Mouse (Mus musculus) stomach, postnatal 0 days (tissue): Measurements from ENCODE around the gene Ubash3b. TPM values are rescaled to one million over a fixed set of nuclear protein-coding genes. Genes with fewer than 3 reads are reported as not detected.

ENCODE experiments used
- ATAC-seq: fragments of 200-750 bp; cut with Nextera tagmentation; 2 replicates; pipeline ENCODE4 v1.8.0; 2017; ENCODE audit not compliant: low FRiP score, low TSS enrichment
- DNase-seq: peaks from one replicate; pipeline ENCODE4 v3.0.0-alpha.2; 2016; ENCODE audit warnings: low spot score
- H3K27ac ChIP-seq: fragments of 300-500 bp; sonication (generic); replicated peaks from 2 replicates; pipeline ENCODE4 v1.5.1; 2014; ENCODE audit warnings: mild to moderate bottlenecking, control low read depth
- H3K27me3 ChIP-seq: fragments of 300-500 bp; sonication (generic); 2 replicates; pipeline ENCODE4 v1.6.1; 2014; ENCODE audit warnings: low read length; ENCODE audit not compliant: control insufficient read depth, insufficient read depth
- H3K36me3 ChIP-seq: fragments of 300-500 bp; sonication (generic); 2 replicates; pipeline ENCODE4 v1.6.1; 2014; ENCODE audit warnings: low read length, mixed read lengths; ENCODE audit not compliant: control insufficient read depth, insufficient read depth
- H3K4me1 ChIP-seq: fragments of 300-500 bp; sonication (generic); replicated peaks from 2 replicates; pipeline ENCODE4 v1.6.1; 2014; ENCODE audit warnings: antibody characterized with exemption; ENCODE audit not compliant: control insufficient read depth, insufficient read depth
- H3K4me2 ChIP-seq: fragments of 300-500 bp; sonication (generic); replicated peaks from 2 replicates; pipeline ENCODE4 v1.6.1; 2014; ENCODE audit warnings: low read depth, mild to moderate bottlenecking, control low read depth, moderate library complexity
- H3K4me3 ChIP-seq: fragments of 300-500 bp; sonication (generic); 2 replicates; pipeline ENCODE4 v1.5.1; 2014; ENCODE audit warnings: low read depth, low read length, control low read depth
- H3K9ac ChIP-seq: fragments of 300-500 bp; sonication (generic); 2 replicates; pipeline ENCODE4 v1.6.1; 2014; ENCODE audit warnings: mild to moderate bottlenecking, low read length, control low read depth, mixed read lengths
- H3K9me3 ChIP-seq: fragments of 300-500 bp; sonication (generic); 2 replicates; pipeline ENCODE4 v1.6.1; 2016; ENCODE audit warnings: low read length; ENCODE audit not compliant: control insufficient read depth
- CTCF ChIP-seq: IDR thresholded peaks from 2 replicates; pipeline ENCODE4 v1.5.1; 2016; ENCODE audit warnings: antibody characterized with exemption, low read depth, mild to moderate bottlenecking, moderate library complexity
- EP300 ChIP-seq: optimal IDR thresholded peaks from 2 replicates; pipeline ENCODE3; 2016; ENCODE audit warnings: antibody characterized with exemption
- WGBS: fragments of 180-500 bp; shearing (Covaris S2); extraction: QIAGEN DNeasy Blood & Tissue Kit; methylation state at CpG from one replicate; pipeline ENCODE4 v1.1.7; 2014; 5-methylcytosine and 5-hydroxymethylcytosine counted together
- polyA plus RNA-seq: library from polyadenylated mRNA; unstranded; fragments of >200 nt; fragmentation: Nextera tagmentation; extraction: Ambion mirVana; gene quantifications from 2 replicates; pipeline ENCODE4 v1.2.1, GENCODE M21; 2015

Ubash3b gene
- polyA plus RNA-seq, 1 experiment from 2014 or later = 1.4 TPM

- 0 out of 2 replicates have a peak, but pooled peaks have one; percentile 45 for ATAC-seq
- 66% methylated on average over 6 of the region's 6 CpGs for WGBS
Measured at GRCm38 (mm10) chr9:41149079-41149676, 12.3 kb downstream of the Ubash3b start.

GRCm38 (mm10) chr9:41148600-41148999, 12.9 kb downstream of the Ubash3b start:
- DNase-seq (no peak), ATAC-seq (no peak)
- TF ChIP-seq CTCF = no peak
- TF ChIP-seq EP300 = no peak
- Histone ChIP-seq H3K27ac (no peak overlapping the region), H3K4me3 (no peak overlapping the region), H3K36me3 (no peaks in the 10 kb centered on the region), H3K9ac (no peak overlapping the region), H3K4me2 (no peak overlapping the region), H3K27me3 (no peaks in the 10 kb centered on the region), H3K9me3 (no peaks in the 10 kb centered on the region), H3K4me1 (no peaks in the 10 kb centered on the region; the same call in 1 of the 2 replicates)
- 81% methylated on average over 7 of the region's 7 CpGs for WGBS

More at GRCm38 (mm10) chr9:41149079-41149676, 12.3 kb downstream of the Ubash3b start:
- H3K4me3 ChIP-seq = no peak overlapping the region
- H3K4me1 ChIP-seq = no peaks in the 10 kb centered on the region; the same call in 1 of the 2 replicates
- no peak overlapping the region for H3K9ac ChIP-seq
- no peaks in the 10 kb centered on the region for H3K27me3 ChIP-seq
- DNase-seq = no peak
- H3K27ac ChIP-seq = no peak overlapping the region
- H3K36me3 ChIP-seq = no peaks in the 10 kb centered on the region
- H3K4me2 ChIP-seq = no peak overlapping the region
- H3K9me3 ChIP-seq = no peaks in the 10 kb centered on the region
- TF ChIP-seq EP300 (no peak), CTCF (no peak)

GRCm38 (mm10) chr9:41147203-41147842, 14.2 kb downstream of the Ubash3b start:
- peak overlapping the region; percentile 8; the same call in 1 of the 2 replicates for H3K9ac ChIP-seq
- ATAC-seq = 0 out of 2 replicates have a peak, but pooled peaks have one; percentile 21

DNA sequence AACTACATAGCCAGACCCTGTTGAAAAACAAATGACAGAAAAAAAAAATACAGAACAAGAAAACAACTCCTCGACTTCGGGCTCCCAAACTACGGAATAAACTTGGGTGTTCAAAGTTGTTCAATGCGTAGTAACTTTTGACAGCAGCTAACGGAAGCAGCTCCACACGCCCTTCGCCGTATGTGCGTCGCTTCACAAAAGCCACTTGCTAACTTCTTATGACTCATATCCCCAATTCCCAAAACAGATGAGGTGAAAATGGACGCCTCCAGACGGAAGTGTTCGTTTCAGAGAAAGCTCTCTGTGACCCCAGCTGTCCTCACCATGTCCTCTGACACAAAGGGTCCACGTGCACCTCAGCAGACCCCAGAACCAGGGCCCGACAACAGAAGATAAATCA, 17.7 kb downstream of the Ubash3b start:
- no peak for TF ChIP-seq CTCF
- no peak for TF ChIP-seq EP300
- WGBS = 86% methylated on average over 15 of the region's 15 CpGs

More at GRCm38 (mm10) chr9:41147203-41147842, 14.2 kb downstream of the Ubash3b start:
- Histone ChIP-seq H3K9me3 (no peaks in the 10 kb centered on the region), H3K27me3 (no peaks in the 10 kb centered on the region), H3K4me1 (no peaks in the 10 kb centered on the region; the same call in 1 of the 2 replicates), H3K4me3 (no peak overlapping the region; the same call in 1 of the 2 replicates), H3K4me2 (peak overlapping the region; percentile 27), H3K36me3 (no peaks in the 10 kb centered on the region), H3K27ac (peak overlapping the region; percentile 35)
- no peak for TF ChIP-seq EP300
- TF ChIP-seq CTCF = no peak
- DNase-seq = peak; percentile 16
- WGBS = 18% methylated on average over 13 of the region's 13 CpGs

GRCm38 (mm10) chr9:41143115-41143514, 18.4 kb downstream of the Ubash3b start:
- no peak overlapping the region for H3K27ac ChIP-seq
- H3K9ac ChIP-seq = no peak overlapping the region
- no peak for ATAC-seq
- H3K4me2 ChIP-seq = no peak overlapping the region
- WGBS = 82% methylated on average over 3 of the region's 3 CpGs
- no peak for DNase-seq
- TF ChIP-seq CTCF (no peak), EP300 (no peak)
- no peaks in the 10 kb centered on the region for H3K36me3 ChIP-seq
- no peaks in the 10 kb centered on the region for H3K27me3 ChIP-seq
- no peaks in the 10 kb centered on the region for H3K9me3 ChIP-seq
- no peaks in the 10 kb centered on the region; the same call in 1 of the 2 replicates for H3K4me1 ChIP-seq
- no peak overlapping the region for H3K4me3 ChIP-seq

More for the DNA sequence above, 17.7 kb downstream of the Ubash3b start:
- Histone ChIP-seq H3K4me1 (no peaks in the 10 kb centered on the region; the same call in 1 of the 2 replicates), H3K9ac (no peak overlapping the region), H3K27me3 (no peaks in the 10 kb centered on the region), H3K4me2 (no peak overlapping the region), H3K4me3 (no peak overlapping the region), H3K36me3 (no peaks in the 10 kb centered on the region), H3K27ac (no peak overlapping the region), H3K9me3 (no peaks in the 10 kb centered on the region)
- DNase-seq (no peak), ATAC-seq (no peak)

- Histone ChIP-seq H3K4me3 (no peak overlapping the region), H3K9me3 (no peaks in the 10 kb centered on the region), H3K27ac (no peak overlapping the region), H3K27me3 (no peaks in the 10 kb centered on the region), H3K4me1 (no peaks in the 10 kb centered on the region), H3K4me2 (no peak overlapping the region), H3K36me3 (no peaks in the 10 kb centered on the region), H3K9ac (no peak overlapping the region)
- TF ChIP-seq EP300 (no peak), CTCF (no peak)
- WGBS = 48% methylated on average over 2 of the region's 2 CpGs
- DNase-seq = no peak
- no peak for ATAC-seq
Measured at GRCm38 (mm10) chr9:41141026-41141425, 20.5 kb downstream of the Ubash3b start.
